8 mouse cellular contexts compared by ENCODE assay signal in the genomic region with DNA sequence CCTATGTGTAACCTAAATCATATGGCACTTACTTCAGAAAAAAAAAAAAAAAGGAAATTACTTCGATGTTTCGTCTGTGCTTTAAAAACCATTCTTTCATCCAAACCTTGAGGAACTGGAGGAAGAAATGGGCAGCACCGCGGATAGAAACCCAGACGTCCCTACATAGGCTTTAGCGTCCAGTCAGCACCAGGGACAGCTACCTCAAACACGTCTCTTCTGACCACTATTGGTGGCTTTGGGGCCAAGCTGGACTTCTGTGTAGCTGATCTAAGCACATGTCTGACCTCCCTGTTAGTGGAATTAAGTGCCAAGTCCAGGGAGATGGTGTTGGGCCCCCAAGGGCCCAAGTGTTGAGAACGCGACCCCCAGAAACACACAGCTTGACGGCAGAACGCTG. TPM values are rescaled to one million over a fixed set of nuclear protein-coding genes. Genes with fewer than 3 reads are reported as not detected.
DNase-seq lines count a peak whose midpoint lies in the region; ATAC-seq and TF ChIP-seq lines count a peak whose summit lies in the region.

Gene Fbll1, minus strand, starts transcription at position 11 of the 400 bp plus-strand sequence.

- peaks cover 2% of the 10 kb centered on the region; the same call in 1 of the 2 replicates for H3K4me1 ChIP-seq in embryonic facial prominence, embryonic 11.5 days (ENCODE audit: control insufficient read depth, insufficient read depth, low read length)
- no peaks in the 10 kb centered on the region for H3K4me1 ChIP-seq in hindbrain, embryonic 11.5 days (replicated peaks; ENCODE audit: control insufficient read depth, insufficient read depth, low read length)
- peaks cover 12% of the 10 kb centered on the region; the same call in 1 of the 2 replicates for H3K4me1 ChIP-seq in midbrain, embryonic 12.5 days

- H3K4me2 ChIP-seq in embryonic facial prominence, embryonic 11.5 days (ENCODE audit: low read depth, low read length), result peak within 1 kb of the TSS; percentile 76
- peak within 1 kb of the TSS; percentile 96 for H3K4me2 ChIP-seq in hindbrain, embryonic 11.5 days (replicated peaks; ENCODE audit: low read depth, low read length)
- peak within 1 kb of the TSS; percentile 94 for H3K4me2 ChIP-seq in midbrain, embryonic 12.5 days (replicated peaks)

- H3K9ac ChIP-seq in embryonic facial prominence, embryonic 11.5 days (replicated peaks; ENCODE audit: low read length), result no peak within 1 kb of the TSS
- peak within 1 kb of the TSS; percentile 59 for H3K9ac ChIP-seq in hindbrain, embryonic 11.5 days (ENCODE audit: low read depth, low read length)
- peak within 1 kb of the TSS; percentile 74 for H3K9ac ChIP-seq in midbrain, embryonic 12.5 days (replicated peaks)

- H3K27me3 ChIP-seq in embryonic facial prominence, embryonic 11.5 days (ENCODE audit: control insufficient read depth, insufficient read depth, low read length), result peaks cover 34% of the 10 kb centered on the region
- peaks cover 41% of the 10 kb centered on the region for H3K27me3 ChIP-seq in hindbrain, embryonic 11.5 days (ENCODE audit: control insufficient read depth, insufficient read depth, low read length)
- peaks cover 59% of the 10 kb centered on the region for H3K27me3 ChIP-seq in midbrain, embryonic 12.5 days

- TF ChIP-seq CTCF in layer of hippocampus, adult 2 months (conservative IDR thresholded peaks at IDR 0.05), result no peak

- peak within 1 kb of the TSS; percentile 94 for H3K27ac ChIP-seq in layer of hippocampus, adult 2 months
- H3K27ac ChIP-seq in embryonic facial prominence, embryonic 11.5 days (replicated peaks; ENCODE audit: low read depth, low read length), result no peak within 1 kb of the TSS
- peak within 1 kb of the TSS; percentile 58; the same call in 1 of the 2 replicates for H3K27ac ChIP-seq in hindbrain, embryonic 11.5 days (ENCODE audit: low read depth, low read length)
- H3K27ac ChIP-seq in midbrain, embryonic 12.5 days (replicated peaks), result peak within 1 kb of the TSS; percentile 79

- no peak for DNase-seq in layer of hippocampus, adult 2 months (ENCODE audit: low spot score in 2 of 2)
- DNase-seq in layer of hippocampus, adult 9-11 months, result no peak
- DNase-seq in adrenal gland, adult 2 months, result peak; percentile 46
- peak; percentile 88 for DNase-seq in embryonic facial prominence, embryonic 11.5 days (ENCODE audit: low spot score)
- DNase-seq in hindbrain, embryonic 11.5 days (ENCODE audit: low spot score), result peak; percentile 75
- DNase-seq in left cerebral cortex, postnatal 10 days (ENCODE audit: extremely low spot score in 1 of 2, low spot score in 2 of 2), result peak in 1 of 2 experiments; percentile 49
- no peak for DNase-seq in T-cell, adult 2 months (ENCODE audit: low spot score)

- intact Hi-C loops in left cerebral cortex, postnatal 10 days (cut with DNase I), result no loop called here

- H3K4me3 ChIP-seq in layer of hippocampus, adult 2 months, result peak within 1 kb of the TSS; percentile 66
- peak within 1 kb of the TSS; percentile 42 for H3K4me3 ChIP-seq in embryonic facial prominence, embryonic 11.5 days (ENCODE audit: low read depth, low read length)
- peak within 1 kb of the TSS; percentile 55 for H3K4me3 ChIP-seq in hindbrain, embryonic 11.5 days (ENCODE audit: low read depth, low read length)
- H3K4me3 ChIP-seq in midbrain, embryonic 12.5 days, result peak within 1 kb of the TSS; percentile 79

- no peaks in the 10 kb centered on the region for H3K9me3 ChIP-seq in embryonic facial prominence, embryonic 11.5 days (replicated peaks; ENCODE audit: control insufficient read depth, low read length)
- no peaks in the 10 kb centered on the region for H3K9me3 ChIP-seq in hindbrain, embryonic 11.5 days (ENCODE audit: control insufficient read depth, low read length)
- no peaks in the 10 kb centered on the region for H3K9me3 ChIP-seq in midbrain, embryonic 12.5 days

- ATAC-seq in embryonic facial prominence, embryonic 11.5 days (replicated peaks; ENCODE audit: insufficient number of reproducible peaks, low FRiP score, low TSS enrichment, low read depth), result no peak
- ATAC-seq in hindbrain, embryonic 11.5 days (ENCODE audit: low FRiP score), result no peak
- 0 out of 2 replicates have a peak, but pooled peaks have one; percentile 35 for ATAC-seq in midbrain, embryonic 12.5 days (ENCODE audit: low FRiP score, low read depth)

- no peaks in the 10 kb centered on the region for H3K36me3 ChIP-seq in embryonic facial prominence, embryonic 11.5 days (replicated peaks; ENCODE audit: control insufficient read depth, insufficient read depth, low read depth, low read length)
- H3K36me3 ChIP-seq in hindbrain, embryonic 11.5 days (ENCODE audit: control insufficient read depth, insufficient read depth, low read length), result no peaks in the 10 kb centered on the region
- no peaks in the 10 kb centered on the region for H3K36me3 ChIP-seq in midbrain, embryonic 12.5 days

- WGBS in embryonic facial prominence, embryonic 11.5 days, result 16% methylated on average over 11 of the region's 11 CpGs
- WGBS in hindbrain, embryonic 11.5 days, result 10% methylated on average over 11 of the region's 11 CpGs
- WGBS in midbrain, embryonic 12.5 days, result 9% methylated on average over 11 of the region's 11 CpGs

RNA-seq across cellular contexts. Expression of gene Fbll1, which starts in this region (rescaled TPM):
- total RNA-seq in layer of hippocampus, adult 2 months (2021), result 10 to 100 TPM; 42.9 to 48.9 TPM
- not detected for total RNA-seq in adrenal gland, adult 2 months (2021)
- polyA plus RNA-seq in adrenal gland, adult 2 months (2012; rRNA removed), result 0.66 and 0.68 TPM in 2 replicates
- polyA plus RNA-seq in embryonic facial prominence, embryonic 11.5 days (2014; fragmentation: Nextera tagmentation; extraction: Ambion mirVana), result 0.77 and 1.1 TPM in 2 replicates
- polyA plus RNA-seq in hindbrain, embryonic 11.5 days (2014; fragmentation: Nextera tagmentation; extraction: Ambion mirVana), result 4.5 and 4.6 TPM in 2 replicates
- total RNA-seq in left cerebral cortex, postnatal 10 days (2021), result 10 to 100 TPM; 47.7 to 50.8 TPM
- polyA plus RNA-seq in midbrain, embryonic 12.5 days (2016; fragmentation: Nextera tagmentation; extraction: Ambion mirVana), result 9.0 and 11.1 TPM in 2 replicates

Comparison
In these comparisons a context has a peak if more than half of its experiments do, and no peak if none do; other contexts are left out.
1. RNA of gene Fbll1 (total RNA-seq): 47.7 to 50.8 TPM in left cerebral cortex, postnatal 10 days and 42.9 to 48.9 TPM in layer of hippocampus, adult 2 months; not detected in adrenal gland, adult 2 months; every median in the first group is over 10 times any median in the second.
2. Peak in DNase-seq in adrenal gland, adult 2 months; RNA of the gene not detected or under 1 TPM.
3. DNase-seq: peak in embryonic facial prominence, embryonic 11.5 days (single experiment) and hindbrain, embryonic 11.5 days (single experiment); none in layer of hippocampus, adult 2 months (0 of 2), layer of hippocampus, adult 9-11 months (single experiment) and T-cell, adult 2 months (single experiment).
4. Peak in every context shown above with its lines, with median percentiles within 50 percentile points of each other: H3K4me3 ChIP-seq and H3K4me2 ChIP-seq.